Mouse (Mus musculus) heart, adult 2 months (tissue): ENCODE results near the gene 9430015G10Rik.

Source experiments
- CTCF ChIP-seq: fragments of 200-600 bp; IDR thresholded peaks from 2 replicates; pipeline ENCODE4 v1.8.1; 2022; ENCODE audit warnings: antibody characterized with exemption, mild to moderate bottlenecking, moderate library complexity
- EP300 ChIP-seq: fragments of 200-500 bp; IDR thresholded peaks from 2 replicates; pipeline ENCODE4 v1.6.1; 2011; ENCODE audit warnings: low read depth, low read length, control low read depth; ENCODE audit not compliant: insufficient read depth
- POLR2A ChIP-seq: fragments of 200-500 bp; IDR thresholded peaks from 2 replicates; pipeline ENCODE4 v1.6.1; 2011; ENCODE audit warnings: mild to moderate bottlenecking, low read depth, low read length, control low read depth; ENCODE audit not compliant: insufficient read depth

- TF ChIP-seq EP300 (no peak), POLR2A (no peak), CTCF (no peak)
Measured at GRCm38 (mm10) chr4:156124077-156124476, 14.3 kb downstream of the 9430015G10Rik start.
